Mouse (Mus musculus): ENCODE results near the gene Ccni. TPM values are rescaled to one million over a fixed set of nuclear protein-coding genes. Genes with fewer than 3 reads are reported as not detected.

Ccni gene
- total RNA-seq (2015; ENCODE audit: low replicate concordance) (121 and 147 TPM in 2 replicates), total RNA-seq (2017; ENCODE audit: low replicate concordance) (143 and 150 TPM in 2 replicates)

DNA sequence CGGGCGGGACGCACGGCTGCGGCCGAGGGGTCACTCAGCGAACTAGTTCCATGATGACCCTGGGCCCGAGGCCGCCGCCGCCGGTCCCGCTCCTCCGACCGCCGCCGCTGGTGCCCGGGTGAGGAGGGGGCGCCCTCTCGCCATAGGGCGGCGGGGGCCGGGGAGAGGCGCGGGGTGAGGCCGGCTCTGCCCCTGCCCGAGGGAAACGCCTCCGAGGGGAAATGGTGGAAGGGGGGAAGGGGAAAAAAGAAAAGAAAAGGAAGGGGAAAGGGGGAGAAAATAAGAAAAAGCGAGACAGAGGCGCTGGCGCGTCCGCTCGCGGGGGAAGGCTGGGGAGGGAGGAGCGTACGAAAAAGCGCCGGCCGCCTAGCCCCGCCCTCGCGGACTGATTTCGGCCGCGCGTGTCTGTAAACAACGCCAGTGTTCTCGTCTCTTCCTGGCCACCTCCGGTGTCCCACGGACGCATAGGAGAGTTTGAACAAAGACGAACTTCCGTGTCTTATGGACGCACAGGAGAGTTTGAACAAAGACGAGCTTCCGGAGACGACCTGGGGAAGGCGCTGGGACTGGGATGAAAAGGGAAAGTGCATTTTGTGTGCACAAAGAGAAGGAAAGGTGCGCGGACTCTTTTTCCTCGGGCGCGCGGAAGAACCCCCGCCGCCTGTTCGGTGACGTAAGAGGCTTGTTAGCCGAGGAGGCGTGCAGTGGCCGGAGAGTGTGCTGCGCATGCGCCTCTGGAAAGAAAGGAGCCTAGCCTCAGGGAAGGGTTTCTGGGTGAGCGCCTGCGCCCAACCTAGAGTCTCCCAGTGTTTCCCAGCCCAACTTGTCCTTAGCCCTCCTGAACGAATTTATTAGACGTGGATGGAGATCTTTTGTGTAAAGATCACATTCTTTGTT, at the start of gene Ccni, which contains the start of gene 2010109A12Rik:
Gene Ccni (minus strand): TSS at position 387 of the 897 bp plus-strand sequence.
Gene 2010109A12Rik (plus strand): TSS at position 410 of the 897 bp plus-strand sequence.
- peak; percentile 92 for ATAC-seq (replicated peaks; ENCODE audit: low FRiP score, poor library complexity, severe bottlenecking)

DNA sequence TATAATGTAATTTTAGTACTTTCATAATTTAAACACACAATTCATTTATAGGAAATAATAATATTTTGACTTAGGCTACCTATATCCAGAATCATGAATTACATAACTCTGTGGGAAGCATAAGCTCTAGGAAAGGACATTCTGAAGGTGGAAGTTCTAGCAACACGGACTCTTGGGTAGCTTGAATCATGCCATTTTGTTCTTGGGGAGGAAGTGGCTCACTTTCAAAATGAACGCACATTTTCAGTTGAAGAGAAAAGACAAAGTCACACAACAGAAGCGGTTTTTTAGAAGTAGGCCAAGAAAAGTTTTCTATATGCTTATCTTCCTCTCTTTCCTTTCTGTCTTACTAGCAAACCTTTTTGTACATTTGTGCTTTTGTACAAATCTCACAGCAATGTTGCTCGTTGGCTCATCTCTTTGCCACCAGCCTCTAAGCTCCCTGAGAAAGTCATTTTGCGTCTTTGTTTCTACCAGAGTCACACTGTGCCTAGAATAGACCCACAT, 49.5 kb upstream of the Ccni start:
- no peak for ATAC-seq (replicated peaks; ENCODE audit: low FRiP score, poor library complexity, severe bottlenecking)

DNA sequence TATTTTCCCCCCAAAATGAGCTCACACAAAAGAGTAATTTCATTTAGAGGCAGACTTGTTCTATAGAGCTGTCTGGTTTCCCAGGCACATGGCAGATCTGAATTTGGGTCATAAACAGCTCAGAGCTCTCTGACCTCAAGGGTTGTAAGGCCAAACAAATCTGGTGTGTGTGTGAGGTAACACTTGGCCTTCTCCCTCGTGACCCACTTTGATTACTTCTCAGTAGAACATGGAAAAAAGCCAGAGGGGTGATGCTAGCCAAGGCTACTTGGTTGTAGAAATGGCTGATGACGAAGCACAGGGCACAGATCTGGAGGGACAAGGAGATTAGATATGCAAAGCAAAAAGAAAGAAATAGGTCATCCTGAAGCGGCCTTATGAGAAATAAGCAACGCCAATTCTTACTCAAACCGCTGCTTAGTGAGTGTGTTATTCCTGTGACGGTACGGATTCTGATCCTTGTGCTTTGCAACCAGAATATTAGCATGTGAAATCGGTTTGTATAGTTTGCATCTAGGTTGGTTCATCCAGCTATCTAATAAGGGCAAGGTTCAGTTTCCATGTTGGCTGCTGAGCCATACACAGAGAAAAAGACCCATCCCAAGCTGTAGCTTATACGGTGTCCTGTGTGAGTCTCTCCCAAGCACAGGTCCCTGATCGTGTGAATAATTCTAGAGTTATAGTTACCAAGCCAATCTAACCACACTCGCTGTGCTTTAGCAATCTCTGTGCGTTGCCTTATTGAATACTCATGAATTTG, 44.9 kb upstream of the Ccni start:
- no peak for ATAC-seq (replicated peaks; ENCODE audit: low FRiP score, poor library complexity, severe bottlenecking)

DNA sequence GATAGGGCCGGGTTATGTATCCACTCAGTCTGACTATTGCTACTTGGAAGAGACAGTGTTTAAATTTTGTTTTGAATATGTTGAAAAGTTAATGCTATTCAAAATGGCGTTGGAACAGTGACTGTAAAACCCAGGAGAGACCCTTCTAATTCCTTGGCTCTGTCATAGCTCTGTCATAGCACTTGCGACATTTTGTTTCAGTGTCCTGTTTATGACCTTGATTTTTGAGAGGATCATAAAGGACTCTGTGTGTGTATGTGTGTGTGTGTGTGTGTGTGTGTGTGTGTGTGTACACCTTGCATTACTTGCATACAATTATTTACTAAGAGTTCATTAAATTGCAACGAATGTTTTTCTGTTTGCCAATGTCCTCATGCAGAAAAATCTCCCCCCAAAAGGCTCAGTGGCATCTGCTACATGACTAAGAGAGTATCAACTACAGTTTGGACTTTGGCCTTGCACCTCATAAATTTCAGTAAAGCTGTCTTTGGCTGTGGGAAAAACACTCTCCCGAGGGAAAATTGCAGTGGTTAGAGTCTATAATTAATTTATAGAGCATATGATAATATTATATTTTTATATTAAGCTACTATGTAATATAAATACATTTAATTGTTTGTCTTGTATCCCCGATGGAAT, 43.8 kb upstream of the Ccni start:
- ATAC-seq (replicated peaks; ENCODE audit: low FRiP score, poor library complexity, severe bottlenecking): no peak

DNA sequence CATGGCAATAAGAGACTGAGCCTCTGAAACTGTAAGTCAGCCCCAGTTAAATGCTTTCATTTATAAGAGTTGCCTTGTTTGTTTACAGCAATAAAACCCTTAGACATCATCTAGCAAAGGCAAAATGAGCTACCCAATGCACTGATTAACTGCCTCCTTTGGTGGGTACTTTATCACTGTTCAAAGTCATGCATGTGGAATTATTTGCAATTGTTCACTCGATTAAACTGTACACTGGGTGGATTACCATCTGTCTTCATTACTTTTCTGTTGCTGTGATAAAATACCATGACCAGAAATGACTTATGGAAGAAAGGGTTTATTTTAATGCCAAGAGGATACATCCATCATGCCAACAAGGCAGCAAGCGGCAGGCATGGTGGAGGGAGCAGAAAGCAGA, 39.0 kb upstream of the Ccni start:
- ATAC-seq (replicated peaks; ENCODE audit: low FRiP score, poor library complexity, severe bottlenecking): no peak

DNA sequence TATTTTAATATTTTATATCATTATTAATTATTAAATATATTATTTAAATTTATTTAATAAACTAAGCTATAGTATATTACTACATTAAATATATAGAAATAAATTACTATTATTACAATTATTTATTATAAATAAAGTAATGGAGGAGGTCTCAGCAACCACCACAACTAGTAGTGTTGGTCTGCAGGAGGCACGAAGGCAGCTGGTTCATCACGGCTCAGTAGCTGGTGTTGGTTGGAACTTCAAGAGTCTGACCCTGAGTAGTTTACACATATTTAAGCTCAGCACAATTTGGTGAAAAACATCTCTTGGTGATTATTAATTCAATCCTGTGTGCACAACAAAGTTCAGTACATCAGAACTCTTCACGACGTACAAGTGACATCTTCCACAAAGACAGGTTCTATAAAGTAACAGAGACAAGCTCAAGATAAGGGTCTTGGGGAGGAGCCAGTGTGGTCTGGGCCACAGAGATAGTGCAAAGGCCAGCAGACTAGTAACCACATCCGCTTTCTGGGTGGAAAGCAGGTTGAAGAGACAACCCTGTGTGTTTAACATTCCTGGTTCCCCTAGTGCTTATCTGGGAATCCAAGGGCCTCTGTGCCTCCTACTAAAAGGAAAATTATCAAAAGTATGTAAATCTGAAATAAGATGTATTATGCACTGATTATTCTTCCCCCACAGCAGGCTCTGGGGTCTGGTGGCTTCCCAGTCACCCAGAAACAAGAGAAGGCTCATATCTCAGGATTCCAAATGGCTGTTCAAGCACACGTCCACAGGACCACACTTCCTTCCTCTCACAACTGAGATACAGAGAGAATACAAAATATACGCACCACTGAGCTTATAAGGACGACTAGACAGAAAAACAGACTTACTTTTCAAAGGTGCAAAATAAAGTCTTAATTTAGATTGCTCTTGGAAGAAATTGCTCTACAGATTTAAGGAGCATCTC, 33.6 kb upstream of the Ccni start:
- ATAC-seq (replicated peaks; ENCODE audit: low FRiP score, poor library complexity, severe bottlenecking): peak; percentile 98

DNA sequence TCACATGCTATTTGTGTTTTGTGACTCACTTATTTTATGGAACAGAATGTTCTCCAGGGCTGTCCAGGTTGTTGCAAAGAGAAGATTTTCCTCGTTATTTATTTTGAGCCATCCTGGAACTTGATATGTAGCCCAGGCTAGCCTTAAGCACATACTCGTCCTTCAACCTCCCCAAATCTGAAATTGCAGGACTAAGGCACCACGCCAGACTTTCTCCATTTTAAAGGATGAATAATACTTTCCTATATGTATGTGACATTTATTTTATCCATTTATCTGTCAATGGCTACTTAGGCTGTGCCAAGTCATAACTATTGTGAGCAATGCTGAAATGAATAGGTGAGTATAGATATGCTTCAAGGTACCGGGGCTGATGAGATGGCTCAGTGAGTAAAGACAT, 30.2 kb upstream of the Ccni start:
- no peak for ATAC-seq (replicated peaks; ENCODE audit: low FRiP score, poor library complexity, severe bottlenecking)

DNA sequence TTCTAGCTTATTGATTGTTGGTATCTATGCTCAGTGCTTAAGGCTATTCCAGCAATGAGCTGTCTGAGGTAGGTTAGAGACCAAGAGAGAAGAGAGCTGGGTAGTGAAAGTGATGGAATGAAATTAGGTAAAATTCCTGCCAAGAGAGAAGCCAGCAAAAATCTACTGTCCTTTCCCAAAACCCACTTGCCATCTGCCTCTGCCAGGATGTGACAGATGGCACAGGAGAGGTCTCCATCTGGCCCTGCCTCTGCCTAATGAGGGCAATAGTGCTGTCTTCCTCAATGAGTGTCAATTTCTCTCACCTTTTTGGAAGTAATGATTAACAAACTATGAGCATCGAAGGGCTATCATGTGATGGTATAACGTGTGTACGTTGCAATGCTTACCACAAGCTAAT, 29.6 kb upstream of the Ccni start:
- ATAC-seq (replicated peaks; ENCODE audit: low FRiP score, poor library complexity, severe bottlenecking): no peak

DNA sequence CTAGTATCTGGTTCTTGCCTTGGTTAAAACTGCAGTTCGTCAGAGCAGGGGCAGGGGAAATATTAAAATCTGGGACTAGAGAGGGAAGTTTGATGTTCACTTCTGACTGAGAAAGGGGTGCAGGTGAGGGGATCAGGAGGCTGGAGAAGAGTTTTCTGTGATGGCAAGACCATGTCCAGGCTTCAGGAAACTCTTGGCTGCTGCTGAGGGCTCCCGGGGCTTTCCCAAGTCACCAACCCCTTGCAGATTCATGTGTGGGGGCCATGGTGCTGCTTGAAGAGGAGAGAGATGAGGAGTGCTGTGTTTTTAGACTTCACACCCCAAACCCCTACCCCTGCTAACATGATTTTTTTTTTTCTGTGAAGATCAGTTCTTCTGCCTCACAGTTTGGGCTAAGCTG, 28.3 kb upstream of the Ccni start:
- no peak for ATAC-seq (replicated peaks; ENCODE audit: low FRiP score, poor library complexity, severe bottlenecking)

DNA sequence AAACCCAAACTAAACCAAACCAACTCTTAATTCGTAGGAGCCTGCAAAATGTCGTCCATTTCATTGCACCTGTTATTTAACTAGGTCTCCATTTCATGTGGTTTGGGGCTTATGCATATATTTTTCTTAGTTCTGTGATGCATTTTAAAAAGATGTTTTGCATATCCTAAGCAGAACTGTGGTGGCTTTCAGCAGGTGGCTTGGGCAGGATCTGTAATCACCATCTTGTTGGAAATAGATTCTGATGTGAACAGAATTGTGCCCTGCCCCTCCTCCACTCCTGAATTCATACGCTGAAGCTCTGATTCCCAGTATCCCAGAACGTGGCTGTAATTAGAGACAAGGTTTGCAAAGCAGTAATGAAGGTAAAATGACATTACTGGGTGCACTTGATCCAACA, 27.8 kb upstream of the Ccni start:
- no peak for ATAC-seq (replicated peaks; ENCODE audit: low FRiP score, poor library complexity, severe bottlenecking)

DNA sequence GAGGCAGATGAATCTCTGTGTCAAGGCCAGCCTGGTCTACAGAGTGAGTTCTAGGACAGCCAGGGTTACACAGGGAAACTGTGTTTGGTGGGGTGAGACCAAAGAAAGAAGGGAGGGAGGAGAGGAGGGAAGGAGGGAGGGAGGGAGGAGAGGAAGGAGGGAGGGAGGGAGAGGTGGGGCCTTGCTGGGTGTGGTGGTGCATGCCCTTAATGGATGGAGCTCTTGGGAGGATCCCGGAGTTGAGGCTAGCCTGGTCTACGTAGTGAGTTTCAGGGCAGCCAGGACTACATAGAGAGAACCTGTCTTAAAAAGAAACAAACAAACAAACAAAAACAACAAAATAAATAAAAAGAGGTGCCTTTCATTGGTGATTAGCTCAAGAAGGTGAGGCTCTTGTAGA, 26.5 kb upstream of the Ccni start:
- ATAC-seq (replicated peaks; ENCODE audit: low FRiP score, poor library complexity, severe bottlenecking): peak; percentile 76; the same call in 1 of the 2 replicates

DNA sequence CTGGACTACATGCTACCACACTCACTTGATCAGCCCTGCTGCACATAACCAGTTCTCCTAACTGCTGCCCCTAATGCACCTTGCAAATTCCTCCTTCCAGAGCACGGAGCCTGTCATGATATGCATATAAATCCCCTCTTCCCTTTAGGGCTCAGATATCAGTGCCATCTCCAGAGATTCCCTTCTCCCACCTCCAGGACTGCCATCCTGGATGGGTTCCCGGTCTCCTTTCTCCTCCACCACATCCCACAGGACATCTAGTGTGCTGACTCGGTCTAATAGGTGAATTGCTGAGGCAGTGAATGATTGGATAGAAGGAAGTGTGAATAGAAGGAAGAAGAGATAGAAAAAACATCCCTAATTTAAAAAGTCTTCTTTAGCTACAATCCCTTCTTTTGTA, 25.4 kb upstream of the Ccni start:
- no peak for ATAC-seq (replicated peaks; ENCODE audit: low FRiP score, poor library complexity, severe bottlenecking)

DNA sequence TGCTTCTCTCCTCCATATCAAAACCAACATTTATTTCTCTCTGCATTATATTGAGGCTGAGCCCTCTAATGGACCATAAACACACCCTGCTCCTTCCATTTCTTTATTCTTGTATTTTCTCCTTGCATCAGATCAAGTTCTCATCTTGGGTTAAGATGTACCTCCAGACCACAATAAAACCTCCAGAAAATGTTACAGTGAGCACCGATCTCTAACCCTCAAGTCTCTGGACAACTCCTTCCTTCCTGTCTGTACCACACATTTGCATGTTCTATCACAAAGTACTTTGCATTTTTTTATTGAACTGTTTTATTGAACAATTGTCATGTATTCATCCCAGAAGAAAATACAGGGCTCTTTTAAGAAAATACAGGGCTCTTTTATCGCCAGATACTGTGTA, 23.2 kb upstream of the Ccni start:
- no peak for ATAC-seq (replicated peaks; ENCODE audit: low FRiP score, poor library complexity, severe bottlenecking)

DNA sequence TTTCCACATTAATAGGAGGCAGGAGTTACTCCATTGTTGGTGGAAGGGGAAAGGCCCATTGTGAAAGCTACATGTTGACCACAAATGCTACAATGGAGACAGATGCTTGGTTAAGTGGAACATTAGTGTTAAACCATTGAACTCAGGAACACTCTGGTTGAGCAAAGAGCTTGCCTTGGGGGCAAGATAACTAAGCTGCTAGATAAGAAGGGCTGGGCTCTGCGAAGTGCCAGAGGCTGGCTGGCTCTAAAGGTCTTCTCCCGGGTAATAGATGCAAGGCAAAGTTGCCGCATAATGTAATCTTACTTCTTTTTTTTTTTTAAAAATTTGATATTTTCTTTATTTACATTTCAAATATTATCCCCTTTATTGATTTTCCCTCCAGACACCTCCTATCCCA, 20.9 kb upstream of the Ccni start:
- ATAC-seq (replicated peaks; ENCODE audit: low FRiP score, poor library complexity, severe bottlenecking): peak; percentile 80

DNA sequence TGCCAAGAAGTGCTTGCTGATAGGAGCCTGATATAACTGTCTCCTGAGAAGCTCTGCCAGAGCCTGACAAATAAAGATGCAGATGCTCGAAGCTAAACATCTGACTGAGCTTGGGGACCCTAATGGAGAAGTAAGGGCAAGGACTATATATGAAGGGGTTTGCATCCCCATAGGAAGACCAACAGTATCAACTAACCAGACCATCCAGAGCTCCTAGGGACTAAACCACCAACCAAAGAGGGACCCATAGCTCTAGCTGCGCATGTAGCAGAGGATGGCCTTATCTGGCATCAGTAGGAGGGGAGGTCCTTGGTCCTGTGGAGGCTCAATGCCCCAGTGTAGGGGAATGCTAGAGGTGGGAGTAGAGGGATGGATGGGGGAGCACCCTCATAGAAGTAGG, 18.3 kb upstream of the Ccni start:
- ATAC-seq (replicated peaks; ENCODE audit: low FRiP score, poor library complexity, severe bottlenecking): no peak

DNA sequence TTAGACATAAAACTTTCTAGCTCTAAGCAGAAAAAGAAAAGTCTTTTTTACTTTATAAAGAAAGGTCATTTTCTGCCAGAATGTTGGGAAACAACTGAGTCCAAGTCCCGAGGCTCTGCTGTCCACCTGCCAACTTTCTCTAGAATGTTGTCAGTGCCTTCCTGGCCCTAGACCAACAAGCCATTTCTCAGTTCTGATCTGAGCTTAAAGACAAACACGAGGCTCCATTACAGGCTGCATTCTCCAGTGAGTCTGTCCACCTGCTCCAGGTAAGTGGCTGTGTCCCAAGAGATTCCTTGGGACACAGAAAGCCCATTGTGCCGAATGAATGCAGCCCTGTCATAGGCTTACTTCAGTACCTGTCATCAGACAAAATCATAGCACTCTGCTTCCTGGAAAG, 15.4 kb upstream of the Ccni start:
- ATAC-seq (replicated peaks; ENCODE audit: low FRiP score, poor library complexity, severe bottlenecking): no peak

DNA sequence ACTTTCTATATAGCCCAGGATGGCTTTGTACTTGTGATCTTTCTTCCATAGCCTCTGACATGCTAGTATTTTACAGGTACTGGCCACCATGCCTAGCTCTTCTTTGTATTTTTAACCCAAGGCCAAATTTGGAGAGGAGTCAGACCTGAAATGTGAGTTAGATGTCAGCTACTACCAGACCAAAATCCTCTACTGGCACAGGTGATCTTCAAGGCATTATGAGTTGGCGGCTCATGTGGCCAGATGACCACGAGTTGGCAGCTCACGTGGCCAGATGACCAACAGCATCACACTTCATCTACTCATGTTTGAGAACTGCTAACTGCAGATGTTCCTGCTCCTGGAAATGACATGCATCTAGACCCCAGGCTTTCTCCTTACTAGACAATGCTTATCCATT, 12.1 kb upstream of the Ccni start:
- ATAC-seq (replicated peaks; ENCODE audit: low FRiP score, poor library complexity, severe bottlenecking): no peak

DNA sequence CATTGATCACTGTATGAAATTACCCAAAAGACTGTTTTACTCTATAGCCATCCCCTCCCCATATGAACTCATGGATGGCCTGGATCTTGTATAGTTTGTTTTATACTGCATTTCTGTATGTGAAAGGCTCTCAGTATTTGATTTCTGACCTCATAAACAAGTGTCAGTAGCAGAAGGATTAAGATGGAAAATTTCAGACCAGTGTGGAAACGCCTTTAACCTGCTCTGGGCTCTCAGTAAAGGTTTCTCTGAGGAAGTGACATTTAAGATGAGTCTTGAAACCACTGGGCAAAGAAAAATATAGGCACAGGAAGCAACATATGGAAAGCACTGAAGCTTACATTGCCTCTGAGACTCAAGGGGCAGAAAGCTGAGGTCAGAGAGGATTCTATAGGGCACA, 1.3 kb upstream of the Ccni start:
- no peak for ATAC-seq (replicated peaks; ENCODE audit: low FRiP score, poor library complexity, severe bottlenecking)

DNA sequence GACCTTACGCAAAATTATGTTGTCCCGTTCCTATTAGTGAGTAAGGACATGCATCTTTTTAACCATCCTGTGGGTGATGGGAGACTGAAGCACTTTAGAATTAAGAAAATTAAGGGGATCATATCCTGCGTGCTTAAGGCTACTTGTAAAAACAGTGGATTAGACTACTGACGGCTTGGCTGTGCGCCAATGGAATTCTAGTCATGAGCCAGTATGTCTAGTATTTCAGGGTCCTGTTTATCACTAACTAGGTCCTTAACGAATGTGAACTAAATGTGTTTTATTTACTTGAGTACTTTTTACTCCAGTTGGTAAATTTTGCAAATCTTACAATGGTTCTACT, 682 bp upstream of the Ccni start:
- ATAC-seq (replicated peaks; ENCODE audit: low FRiP score, poor library complexity, severe bottlenecking): peak; percentile 36; the same call in 1 of the 2 replicates
